Mouse (Mus musculus) c-Kit-positive CD71-positive TER-119-positive erythroid progenitor cells, embryonic 14.5 days (primary cell): ENCODE results near the gene Zcchc14.

Experiments used
- DNase-seq: peaks from one replicate; pipeline ENCODE4 v3.0.0-alpha.2; 2013; ENCODE audit warnings: low spot score

The Zcchc14 gene

GRCm38 (mm10) chr8:121665329-121665728 is 12.6 kb upstream of the Zcchc14 start:
- no peak for DNase-seq

- DNase-seq, result no peak
Measured at GRCm38 (mm10) chr8:121663101-121663500, 10.4 kb upstream of the Zcchc14 start.

DNA sequence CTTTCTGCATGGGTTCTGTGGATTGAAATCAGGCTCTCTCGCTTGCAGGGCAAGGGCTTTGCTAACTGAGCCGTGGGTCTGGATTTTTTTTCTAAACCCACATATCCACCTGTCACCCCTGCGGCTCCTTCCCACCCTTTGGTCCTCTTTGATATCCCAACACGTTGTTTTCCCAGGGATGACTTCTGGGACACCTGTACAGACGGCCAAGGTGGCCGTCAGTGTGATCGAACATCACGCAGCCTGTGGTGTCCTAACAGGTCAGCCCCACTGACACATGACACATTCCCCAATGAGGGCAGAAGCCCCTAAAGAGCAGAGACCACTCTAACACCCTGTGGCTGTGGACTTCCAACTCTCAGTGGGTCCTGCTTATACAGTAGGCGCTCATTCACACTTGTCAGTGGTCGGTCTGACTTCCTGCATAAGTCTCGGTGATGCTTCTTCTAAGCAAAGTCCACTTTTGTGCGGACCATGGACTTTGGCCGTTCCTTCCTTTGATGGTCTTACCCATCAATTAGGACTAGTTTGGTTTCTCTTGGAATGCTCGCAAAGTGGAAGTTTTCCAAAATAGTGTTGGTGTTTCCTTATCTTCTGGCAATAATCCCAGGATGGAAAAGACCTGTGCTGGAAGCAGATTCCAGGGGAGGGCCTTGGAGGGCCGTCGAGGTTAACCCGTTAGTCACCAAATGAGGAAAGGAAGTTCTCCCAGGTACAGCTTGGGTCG is 9.1 kb upstream of the Zcchc14 start:
- no peak for DNase-seq

GRCm38 (mm10) chr8:121660602-121661001 is 7.9 kb upstream of the Zcchc14 start:
- no peak for DNase-seq

DNA sequence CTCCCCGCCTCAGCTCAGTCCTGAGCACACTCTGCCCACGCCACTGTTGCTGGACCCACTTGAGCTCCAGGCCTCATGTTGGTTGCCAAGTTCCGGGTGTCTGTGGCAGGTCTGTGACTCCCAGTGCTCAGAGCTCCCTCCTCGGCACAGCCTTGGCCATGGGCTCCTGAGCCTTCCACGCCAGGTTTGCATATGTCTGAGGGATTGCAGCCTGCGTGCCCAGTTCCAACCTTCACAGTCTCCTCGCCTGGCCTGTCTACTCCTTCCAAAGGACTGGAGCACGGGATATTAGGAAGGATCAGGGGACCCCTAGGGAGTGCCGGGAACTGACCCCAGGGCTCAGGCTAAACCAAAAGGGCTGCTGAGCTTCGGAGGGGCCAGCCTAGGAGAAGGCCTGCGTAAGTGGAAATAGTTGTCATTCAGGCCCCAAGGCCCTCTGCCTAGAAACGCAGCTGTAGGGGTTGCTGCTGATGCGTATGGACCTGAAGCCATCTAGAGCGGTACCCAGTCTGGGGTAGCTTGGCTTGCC is 2.3 kb upstream of the Zcchc14 start:
- no peak for DNase-seq

GRCm38 (mm10) chr8:121654131-121654530 is 1.4 kb upstream of the Zcchc14 start:
- DNase-seq, result no peak

GRCm38 (mm10) chr8:121653340-121654019 is 779 bp upstream of the Zcchc14 start:
- DNase-seq, result no peak

DNA sequence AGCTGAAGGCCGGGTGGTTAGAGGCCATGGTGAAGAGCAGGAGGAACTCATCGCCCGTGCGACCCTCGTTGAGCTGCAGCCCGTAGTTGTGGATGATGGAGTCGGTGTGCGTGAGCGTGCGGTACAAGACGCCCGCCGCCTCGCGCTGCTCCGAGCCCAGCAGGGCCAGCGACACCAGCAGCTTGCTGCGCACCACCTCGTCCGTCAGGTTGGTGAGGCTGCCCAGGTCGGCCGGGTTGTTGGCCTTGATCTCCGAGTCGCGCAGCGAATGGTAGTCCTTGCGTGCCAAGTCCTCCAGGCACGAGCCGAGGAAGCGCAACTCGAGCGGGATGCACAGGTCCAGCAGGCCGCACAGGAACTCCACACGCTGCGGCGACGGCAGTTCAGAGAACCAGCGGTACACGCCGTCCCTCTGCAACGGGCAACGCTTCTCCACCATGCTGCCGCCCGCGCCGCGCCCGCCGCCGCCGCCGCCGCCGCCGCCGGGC is 783 bp downstream of the Zcchc14 start:
- no peak for DNase-seq

DNA sequence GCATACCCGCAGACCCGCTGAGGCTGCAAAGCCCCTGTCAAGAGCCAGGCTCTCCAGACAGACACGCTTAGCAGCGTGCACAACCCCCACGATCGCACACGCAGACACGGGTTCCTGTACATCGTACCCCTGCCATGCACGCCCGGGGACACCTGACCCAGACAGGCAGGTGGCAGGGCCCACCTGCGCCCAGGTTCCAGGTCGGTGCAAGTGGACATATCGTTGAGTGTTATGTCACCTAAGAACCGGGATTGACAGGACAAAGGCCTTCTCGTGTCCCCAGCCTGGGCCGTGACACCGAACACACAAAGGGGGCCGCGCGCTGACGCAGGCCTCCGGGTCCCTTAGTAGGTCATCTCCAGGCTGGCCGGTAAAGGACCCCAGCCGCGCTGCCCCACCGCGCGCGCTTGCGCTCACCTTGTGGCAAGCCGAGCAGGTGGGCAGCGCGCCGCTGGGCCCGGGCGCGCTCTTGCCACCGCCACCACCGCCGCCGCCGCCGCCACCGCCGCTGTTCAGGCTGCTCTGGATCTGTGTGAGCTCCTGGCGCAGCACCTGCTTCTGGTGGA is 1.3 kb downstream of the Zcchc14 start:
- no peak for DNase-seq

DNA sequence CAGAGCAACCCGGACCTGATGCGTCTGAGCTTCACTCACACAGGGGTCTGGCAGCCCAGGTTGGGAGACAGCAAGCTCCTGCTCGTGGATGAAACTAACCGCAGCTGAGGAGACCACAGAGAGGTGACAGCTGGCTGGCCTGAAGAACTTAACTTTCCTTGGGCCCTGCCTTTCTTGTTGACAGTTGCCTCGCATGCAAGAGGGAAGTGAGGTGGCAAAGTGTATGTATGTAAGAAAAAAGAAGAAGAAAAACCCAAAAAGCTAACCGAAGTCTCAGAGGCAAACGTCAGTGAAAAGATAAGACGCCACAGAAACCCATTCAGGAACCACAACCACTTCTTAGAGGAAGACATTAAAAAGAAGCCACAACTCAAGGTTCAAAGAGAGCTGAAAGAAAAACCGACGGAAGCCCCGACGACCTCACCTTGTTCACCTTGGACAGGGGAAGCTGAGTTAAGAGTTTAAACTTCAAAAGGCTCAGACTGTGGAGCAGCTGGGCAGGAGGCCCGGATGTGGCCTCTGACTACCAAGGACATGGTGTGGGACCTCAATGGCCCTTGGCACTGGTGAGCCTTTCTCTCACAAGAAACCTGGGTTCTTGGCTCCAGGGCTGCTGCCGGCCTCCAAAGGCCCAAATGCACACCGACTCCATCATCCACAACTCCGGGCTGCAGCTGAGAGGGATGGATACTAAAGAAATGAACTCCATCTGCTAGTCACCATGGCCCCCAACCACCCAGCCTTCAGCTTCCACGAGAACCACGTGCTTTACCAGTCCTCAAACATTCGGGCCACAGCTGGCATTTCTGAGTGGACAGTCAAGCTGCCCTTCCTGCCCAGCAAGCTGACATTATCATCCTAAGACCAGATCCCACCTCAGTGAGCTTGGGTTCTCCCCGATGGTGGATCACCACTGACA is 2.1 kb downstream of the Zcchc14 start:
- no peak for DNase-seq

DNA sequence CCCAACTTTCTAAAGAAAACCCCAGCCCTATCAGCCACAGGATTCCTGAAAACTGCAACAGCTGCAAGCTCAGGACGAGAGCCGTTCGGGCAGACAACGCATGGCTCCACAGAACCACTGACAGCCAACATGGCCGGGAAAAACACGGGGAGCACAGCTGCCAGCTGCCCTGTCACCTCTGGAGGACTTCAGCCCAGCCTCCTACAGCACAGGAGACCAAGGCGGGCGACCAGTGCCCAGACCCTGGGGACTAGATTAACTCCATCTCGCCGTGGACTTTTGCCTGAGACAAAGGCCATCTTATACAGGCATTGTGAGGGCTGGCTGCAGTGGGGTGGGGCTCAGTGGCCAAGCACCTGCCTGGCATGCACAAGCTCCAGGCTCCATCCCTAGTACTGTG is 2.8 kb downstream of the Zcchc14 start:
- no peak for DNase-seq

DNA sequence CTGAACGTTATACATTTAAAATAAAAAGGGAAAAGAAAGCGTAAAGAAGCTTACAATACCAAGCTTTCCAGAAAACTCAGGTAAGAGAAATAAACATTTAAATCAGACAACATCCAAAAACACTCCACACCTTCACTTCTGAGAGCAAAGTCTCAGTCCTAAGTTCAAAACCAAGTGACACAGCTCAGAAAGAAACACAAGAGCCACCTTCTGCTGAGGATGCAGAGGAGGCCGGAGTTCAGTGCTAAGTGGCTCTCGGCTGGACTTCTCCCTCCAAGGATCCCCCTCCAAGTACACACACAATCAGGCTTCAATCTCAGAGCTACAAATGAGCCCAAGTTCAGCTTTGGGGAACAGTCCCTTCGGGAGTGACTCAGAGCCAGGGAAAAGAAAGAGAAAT is 3.3 kb downstream of the Zcchc14 start:
- no peak for DNase-seq

DNA sequence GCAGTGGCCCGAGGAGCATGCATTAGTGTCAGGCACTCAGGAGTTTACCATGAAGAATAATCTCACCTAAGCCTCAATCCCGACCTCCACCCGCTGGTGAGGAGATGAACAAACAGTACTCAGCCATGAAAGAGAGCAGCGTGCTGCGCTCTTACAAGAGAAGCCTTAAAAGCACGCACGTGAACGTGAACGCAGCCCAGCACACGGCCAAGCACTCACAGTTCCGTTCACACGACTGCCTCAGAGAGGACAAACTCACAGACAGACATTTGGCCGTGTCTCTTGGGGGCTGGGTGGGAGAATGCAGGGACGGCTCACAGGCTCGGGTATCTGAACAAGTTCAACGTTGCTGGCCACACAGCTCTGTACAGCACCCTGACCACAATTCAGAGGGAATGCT is 4.2 kb downstream of the Zcchc14 start:
- no peak for DNase-seq

- no peak for DNase-seq
Measured at GRCm38 (mm10) chr8:121647511-121648215, 5.0 kb downstream of the Zcchc14 start.

- no peak for DNase-seq
Measured at GRCm38 (mm10) chr8:121643384-121643783, 9.3 kb downstream of the Zcchc14 start.

GRCm38 (mm10) chr8:121642804-121643203 is 9.9 kb downstream of the Zcchc14 start:
- no peak for DNase-seq

GRCm38 (mm10) chr8:121636180-121636579 is 16.5 kb downstream of the Zcchc14 start:
- DNase-seq, result no peak

GRCm38 (mm10) chr8:121635534-121635933 is 17.2 kb downstream of the Zcchc14 start:
- no peak for DNase-seq

DNA sequence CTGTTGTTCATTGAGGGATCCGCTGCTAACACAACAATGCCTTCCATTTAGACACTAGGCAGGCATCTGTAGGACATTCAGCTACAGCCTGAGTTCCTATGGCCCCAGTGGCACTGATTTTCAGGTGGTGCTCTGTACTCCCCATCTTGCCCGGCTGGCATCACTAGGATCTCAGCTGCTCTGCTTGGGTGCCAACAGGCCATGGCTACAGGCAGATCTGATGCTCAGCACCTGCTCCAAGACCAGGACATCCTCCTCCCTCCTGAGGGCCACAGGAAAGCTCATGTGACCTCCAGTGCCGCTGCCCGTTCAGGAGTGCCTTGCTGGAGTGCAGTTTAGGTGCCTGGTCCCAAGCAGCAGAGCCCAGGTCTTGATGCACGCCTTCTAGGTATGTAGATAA is 20.3 kb downstream of the Zcchc14 start:
- DNase-seq, result no peak

DNA sequence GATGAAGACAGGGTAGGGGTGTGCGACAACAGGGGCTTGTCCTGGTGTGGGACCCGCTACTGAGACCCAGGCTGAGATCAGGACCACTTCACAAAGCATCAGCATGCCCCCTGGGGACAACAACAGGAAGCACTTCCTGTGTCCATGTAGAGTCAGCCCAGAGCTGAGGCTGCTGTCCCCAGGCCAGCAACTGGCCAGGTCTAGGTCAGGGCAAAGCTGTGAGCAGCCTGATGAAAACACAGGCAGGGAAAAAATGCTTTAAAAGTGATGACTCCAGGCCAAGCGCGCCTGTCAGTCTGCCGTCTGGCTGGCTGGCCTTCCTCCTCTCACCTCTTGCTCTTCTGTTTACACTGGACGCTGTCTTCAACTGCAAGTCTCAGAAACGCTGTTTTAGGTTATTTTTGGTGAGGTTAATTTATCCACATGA is 21.0 kb downstream of the Zcchc14 start:
- DNase-seq, result no peak

DNA sequence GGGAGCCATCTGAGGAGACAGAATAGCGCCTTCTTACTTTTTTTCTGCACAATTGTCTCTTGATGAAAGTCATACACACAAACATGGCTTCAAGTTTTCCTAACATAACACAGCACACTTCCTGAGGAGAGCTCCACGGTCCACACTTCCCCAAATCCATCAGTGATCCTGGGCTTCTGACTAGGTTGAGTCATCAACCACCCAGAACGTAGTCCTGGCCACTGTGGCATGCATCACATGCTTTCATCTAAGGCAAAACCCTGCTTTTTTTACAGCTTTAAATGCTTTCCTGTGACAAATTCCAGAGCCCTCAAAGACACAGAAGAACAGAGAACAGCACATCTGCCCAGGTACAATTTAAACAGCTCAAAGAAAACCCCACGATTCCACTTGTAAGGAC is 24.0 kb downstream of the Zcchc14 start:
- no peak for DNase-seq
